Mouse (Mus musculus) G1E (cell line): ENCODE data around the gene Gm26661. TPM values are rescaled to one million over a fixed set of nuclear protein-coding genes. Genes with fewer than 3 reads are reported as not detected.

Source experiments
- ATAC-seq: 2 replicates; pipeline ENCODE4 v1.8.0; 2016; ENCODE audit warnings: mild to moderate bottlenecking; ENCODE audit not compliant: insufficient number of reproducible peaks, poor library complexity, low FRiP score, severe bottlenecking; ENCODE audit errors: extremely low read depth
- DNase-seq: peaks from one replicate; pipeline ENCODE4 v3.0.0; 2012; ENCODE audit warnings: low spot score
- H3K27me3 ChIP-seq: 2 replicates; pipeline ENCODE4 v1.6.1; 2012; ENCODE audit warnings: mild to moderate bottlenecking, low read length, inconsistent platforms; ENCODE audit not compliant: insufficient read depth
- H3K36me3 ChIP-seq: replicated peaks from 2 replicates; pipeline ENCODE3; 2012; ENCODE audit warnings: mild to moderate bottlenecking, inconsistent platforms
- H3K4me1 ChIP-seq: 2 replicates; pipeline ENCODE4 v1.6.1; 2012; ENCODE audit warnings: low read depth, low read length, inconsistent platforms, mixed read lengths; ENCODE audit not compliant: insufficient read depth
- H3K4me3 ChIP-seq: 2 replicates; pipeline ENCODE4 v1.5.1; 2012; ENCODE audit warnings: low read depth, mild to moderate bottlenecking, inconsistent platforms, low read length, moderate library complexity, mixed read lengths
- H3K9me3 ChIP-seq: replicated peaks from 2 replicates; pipeline ENCODE4 v1.6.1; 2012; ENCODE audit warnings: inconsistent platforms
- CTCF ChIP-seq: IDR thresholded peaks from 2 replicates; pipeline ENCODE4 v1.5.1; 2012; ENCODE audit warnings: low read depth, low read length, inconsistent platforms, mixed read lengths
- GATA1 ChIP-seq: IDR thresholded peaks from 2 replicates; pipeline ENCODE4 v1.6.1; 2012; ENCODE audit warnings: borderline replicate concordance, low read length, inconsistent platforms, mixed read lengths
- GATA2 ChIP-seq: IDR thresholded peaks from 2 replicates; pipeline ENCODE4 v1.6.1; 2012; ENCODE audit warnings: low read depth, low read length, inconsistent platforms, borderline replicate concordance
- POLR2AphosphoS5 ChIP-seq: IDR thresholded peaks from 2 replicates; pipeline ENCODE4 v1.6.1; 2012; ENCODE audit warnings: low read depth, low read length, inconsistent platforms; ENCODE audit not compliant: insufficient replicate concordance
- TAL1 ChIP-seq: conservative IDR thresholded peaks from 2 replicates; pipeline ENCODE4 v1.6.1; 2012; ENCODE audit warnings: low read depth, low read length, inconsistent platforms, mixed read lengths
- polyA plus RNA-seq: library from polyadenylated mRNA; stranded (reverse); fragments of >175 nt; gene quantifications from 2 replicates; pipeline ENCODE4 v1.2.3, GENCODE M21; 2012
- total RNA-seq, 2 experiments: library from RNA; stranded (forward) in 1 of 2; stranded (reverse) in 1 of 2; fragments of 200-1000 nt in 1 of 2; fragments of >200 nt in 1 of 2; fragmentation: Nextera tagmentation in 1 of 2; gene quantifications; 2 replicates each; pipeline ENCODE4 v1.2.3; 2014 to 2017

The Gm26661 gene
- total and polyA plus RNA-seq, 3 experiments: not detected

- DNase-seq: no peak
- TF ChIP-seq CTCF (no peak), TAL1 (no peak), GATA2 (no peak), GATA1 (no peak)
- no peaks in the 10 kb centered on the region for H3K9me3 ChIP-seq
- no peaks in the 10 kb centered on the region for H3K36me3 ChIP-seq
- H3K4me1 ChIP-seq: peaks cover 24% of the 10 kb centered on the region
- no peak for ATAC-seq
- peaks cover 9% of the 10 kb centered on the region; the same call in 1 of the 2 replicates for H3K27me3 ChIP-seq
- H3K4me3 ChIP-seq: no peak overlapping the region
These were observed 13.1 kb downstream of the Gm26661 start for GRCm38 (mm10) chr14:7804558-7804905.

GRCm38 (mm10) chr14:7807711-7808110 lies 16.3 kb downstream of the Gm26661 start:
- ATAC-seq (no peak), DNase-seq (no peak)
- Histone ChIP-seq H3K36me3 (no peaks in the 10 kb centered on the region), H3K27me3 (peaks cover 9% of the 10 kb centered on the region; the same call in 1 of the 2 replicates), H3K4me1 (peaks cover 28% of the 10 kb centered on the region), H3K4me3 (no peak overlapping the region), H3K9me3 (no peaks in the 10 kb centered on the region)
- TF ChIP-seq GATA1 (no peak), GATA2 (no peak), TAL1 (no peak), POLR2AphosphoS5 (no peak), CTCF (no peak)

DNA sequence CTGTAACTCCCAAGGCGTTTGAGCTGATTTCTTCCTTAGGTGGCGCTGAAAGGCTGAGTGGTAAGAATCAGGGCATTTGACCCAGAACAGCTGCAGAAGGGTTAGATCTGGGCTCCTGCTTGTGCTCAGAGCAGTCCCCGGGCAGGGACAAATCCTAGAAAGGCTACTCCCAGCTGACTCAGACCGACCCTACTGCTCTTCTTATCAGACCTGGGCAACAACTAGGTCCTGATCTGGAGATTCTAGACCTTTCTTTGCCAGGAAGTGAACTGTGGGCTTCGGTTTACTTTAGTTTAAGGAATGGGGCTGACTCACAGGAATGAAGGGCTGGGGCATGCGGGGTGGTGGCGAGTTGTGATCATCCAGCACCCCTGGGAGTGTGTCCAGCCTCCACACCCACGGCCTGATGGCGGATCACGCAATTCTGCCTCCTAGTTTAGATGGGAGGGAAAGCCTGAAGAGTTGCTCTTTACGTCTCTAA lies 17.2 kb downstream of the Gm26661 start:
- Histone ChIP-seq H3K4me1 (peaks cover 28% of the 10 kb centered on the region), H3K4me3 (no peak overlapping the region), H3K9me3 (no peaks in the 10 kb centered on the region), H3K36me3 (no peaks in the 10 kb centered on the region), H3K27me3 (peaks cover 9% of the 10 kb centered on the region; the same call in 1 of the 2 replicates)
- DNase-seq (no peak), ATAC-seq (peak; percentile 63)
- TF ChIP-seq TAL1 (no peak), POLR2AphosphoS5 (no peak), GATA2 (no peak), GATA1 (no peak), CTCF (no peak)

DNA sequence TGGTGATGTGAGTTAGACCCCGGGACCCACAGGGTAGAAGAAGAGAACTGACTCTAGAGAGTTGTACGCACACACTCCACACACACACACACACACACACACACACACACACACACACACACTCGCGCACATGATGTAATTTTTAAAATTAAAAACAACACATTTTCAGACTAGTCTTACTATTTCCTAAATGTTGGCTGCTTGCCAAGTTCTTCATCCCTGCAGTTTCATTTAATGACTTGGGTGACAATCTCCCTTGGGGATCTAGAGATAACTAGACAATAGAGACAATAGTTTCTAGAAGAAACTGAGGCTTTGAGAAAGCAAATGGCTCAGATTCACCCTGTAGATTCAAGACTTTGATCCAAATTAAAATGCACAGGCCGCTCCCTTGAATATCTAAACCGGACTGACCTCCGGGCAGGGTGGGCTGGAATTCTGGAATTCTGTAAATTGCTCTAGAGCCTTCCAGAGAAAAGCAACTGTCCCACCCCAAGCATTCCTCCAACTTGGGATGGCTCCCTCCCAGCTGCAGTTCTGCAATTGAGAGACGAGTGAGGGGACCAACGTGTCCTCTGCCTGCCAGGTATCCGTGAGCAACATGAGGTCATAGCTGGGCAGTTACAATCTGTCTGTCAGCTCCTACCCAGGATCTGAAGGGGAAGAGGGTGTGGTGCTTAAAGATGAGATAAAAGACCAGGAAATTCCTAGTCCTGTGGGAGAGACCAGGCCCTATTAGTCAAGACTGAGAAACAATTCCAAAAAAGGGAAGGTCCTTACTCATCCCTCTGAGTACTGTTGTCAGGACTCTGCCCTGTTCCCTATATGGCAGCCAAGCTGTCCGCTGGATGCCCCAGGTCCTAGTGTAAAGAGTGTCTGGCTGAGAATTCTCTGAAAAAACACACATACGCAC lies 17.9 kb downstream of the Gm26661 start:
- DNase-seq: no peak
- no peak for ATAC-seq
- H3K4me3 ChIP-seq: no peak overlapping the region
- H3K9me3 ChIP-seq: no peaks in the 10 kb centered on the region
- no peaks in the 10 kb centered on the region for H3K36me3 ChIP-seq
- H3K4me1 ChIP-seq: peaks cover 21% of the 10 kb centered on the region
- no peak for TF ChIP-seq CTCF
- no peak for TF ChIP-seq GATA2
- no peak for TF ChIP-seq GATA1
- H3K27me3 ChIP-seq: peaks cover 9% of the 10 kb centered on the region; the same call in 1 of the 2 replicates

- ATAC-seq (no peak), DNase-seq (no peak)
- no peak for TF ChIP-seq CTCF
- TF ChIP-seq POLR2AphosphoS5: no peak
- TF ChIP-seq TAL1: no peak
- no peak for TF ChIP-seq GATA2
- TF ChIP-seq GATA1: no peak
These were observed 26.5 kb downstream of the Gm26661 start, which contains the start of gene Flnb for GRCm38 (mm10) chr14:7817770-7818462. Flnb (plus strand) TSS chr14:7817957.

DNA sequence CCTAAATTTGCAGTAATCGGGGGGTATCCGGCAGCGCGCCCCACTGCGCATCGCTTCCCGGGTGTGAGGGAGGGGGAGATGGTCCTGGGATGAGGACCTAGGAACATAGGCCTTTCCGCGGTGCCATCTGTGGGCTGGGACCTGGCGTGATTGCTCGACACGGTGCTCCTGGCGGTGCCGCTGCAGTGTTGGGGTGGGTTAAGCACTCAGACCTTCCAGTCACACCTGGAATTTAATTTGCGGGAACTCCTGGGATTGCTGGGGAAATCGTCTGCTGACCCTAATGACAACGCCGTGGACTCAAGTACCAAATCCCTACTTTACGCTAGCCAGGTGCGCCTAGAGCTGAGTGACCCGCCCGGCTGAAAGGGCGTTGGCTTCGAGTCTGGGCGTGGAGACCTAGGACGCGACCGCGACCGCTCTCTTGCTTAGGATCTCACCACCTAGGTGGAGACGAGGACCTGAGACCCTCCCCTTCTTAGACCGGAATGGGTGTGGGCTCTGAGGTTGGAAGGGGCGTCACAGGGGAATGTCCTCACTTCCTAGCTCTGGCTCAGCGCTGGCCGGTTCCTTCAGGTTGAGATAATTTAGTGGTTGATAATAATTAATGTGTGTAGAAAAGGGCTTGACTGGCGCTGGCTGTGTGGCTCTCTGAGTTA lies 27.2 kb downstream of the Gm26661 start:
- peak overlapping the region; percentile 62 for H3K4me3 ChIP-seq
- ATAC-seq: no peak
- no peak for DNase-seq
- TF ChIP-seq CTCF (no peak), GATA1 (no peak), POLR2AphosphoS5 (no peak), GATA2 (no peak), TAL1 (no peak)
- peaks cover 12% of the 10 kb centered on the region for H3K4me1 ChIP-seq
- H3K36me3 ChIP-seq: no peaks in the 10 kb centered on the region
- peaks cover 44% of the 10 kb centered on the region for H3K27me3 ChIP-seq
- H3K9me3 ChIP-seq: no peaks in the 10 kb centered on the region

More at GRCm38 (mm10) chr14:7817770-7818462, 26.5 kb downstream of the Gm26661 start, which contains the start of gene Flnb:
- H3K36me3 ChIP-seq: no peaks in the 10 kb centered on the region
- peak within 1 kb of the TSS; percentile 62 for H3K4me3 ChIP-seq
- peaks cover 42% of the 10 kb centered on the region for H3K27me3 ChIP-seq
- H3K4me1 ChIP-seq: peaks cover 12% of the 10 kb centered on the region
- no peaks in the 10 kb centered on the region for H3K9me3 ChIP-seq
